Mouse (Mus musculus) splenic B cell, adult 2 months (primary cell): ENCODE results near the gene Gucd1.

Experiments used
- DNase-seq: peaks from one replicate; pipeline ENCODE4 v3.0.0-alpha.2; 2011; ENCODE audit warnings: low read depth, low spot score
- H3K27me3 ChIP-seq: 2 replicates; pipeline ENCODE4 v1.6.1; 2012; ENCODE audit warnings: mild to moderate bottlenecking, low read length, moderate library complexity, mixed read lengths; ENCODE audit not compliant: control insufficient read depth, poor library complexity, insufficient read depth, severe bottlenecking
- H3K36me3 ChIP-seq: 2 replicates; pipeline ENCODE4 v1.6.1; 2012; ENCODE audit warnings: mild to moderate bottlenecking, low read length, moderate library complexity, mixed read lengths; ENCODE audit not compliant: control insufficient read depth, poor library complexity, insufficient read depth, severe bottlenecking

Gene Gucd1

DNA sequence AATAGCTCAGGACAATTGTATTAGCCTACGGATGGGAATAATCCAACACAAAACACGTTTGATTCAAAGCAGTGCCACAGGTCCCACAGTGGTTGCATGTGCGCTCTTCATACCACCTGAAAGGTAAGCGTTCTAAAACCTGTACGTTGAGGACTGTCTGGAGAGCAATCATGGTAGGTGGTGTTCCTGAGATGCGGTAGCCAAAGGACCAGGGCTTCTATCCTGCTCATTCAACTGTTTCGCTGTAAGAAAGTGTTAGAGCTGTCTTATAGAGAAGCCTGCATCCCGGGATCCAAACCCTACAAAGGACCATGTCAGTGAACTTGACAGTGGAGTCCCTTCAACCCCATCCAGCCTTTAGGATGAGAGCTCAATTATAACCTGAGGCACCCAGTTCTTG, 67.4 kb downstream of the Gucd1 start:
- Histone ChIP-seq H3K27me3 (no peaks in the 10 kb centered on the region), H3K36me3 (no peaks in the 10 kb centered on the region)
- DNase-seq, result no peak

DNA sequence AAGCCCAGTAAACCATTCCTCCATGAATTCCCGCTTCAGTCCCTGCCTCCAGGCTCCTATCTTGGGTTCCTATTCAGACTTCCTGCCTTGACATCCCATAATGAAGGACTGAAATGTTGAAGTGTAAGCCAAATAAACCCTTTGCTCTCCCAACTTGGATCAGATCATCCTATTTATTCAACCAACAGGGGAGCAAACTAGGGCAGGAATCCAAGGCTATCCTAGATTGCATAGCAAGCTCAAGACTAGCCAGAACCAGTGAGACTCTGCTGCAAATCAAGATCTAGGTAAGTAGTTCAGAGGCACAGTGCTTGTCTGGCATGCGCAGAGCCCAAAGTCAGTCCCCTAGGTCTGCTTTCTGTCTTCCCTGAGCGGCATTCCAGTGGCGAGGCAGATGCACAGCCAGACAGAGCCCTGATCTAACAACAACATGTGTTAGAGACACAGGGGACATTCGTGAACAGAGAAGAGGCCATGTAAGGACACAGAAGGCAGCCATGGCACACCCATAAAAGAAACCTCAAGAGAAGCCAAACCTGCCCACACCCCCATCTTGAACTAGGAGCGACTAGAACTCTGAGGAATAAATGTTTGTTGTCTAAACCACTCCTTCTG, 68.9 kb downstream of the Gucd1 start:
- DNase-seq, result no peak
- no peaks in the 10 kb centered on the region for H3K27me3 ChIP-seq
- no peaks in the 10 kb centered on the region for H3K36me3 ChIP-seq

DNA sequence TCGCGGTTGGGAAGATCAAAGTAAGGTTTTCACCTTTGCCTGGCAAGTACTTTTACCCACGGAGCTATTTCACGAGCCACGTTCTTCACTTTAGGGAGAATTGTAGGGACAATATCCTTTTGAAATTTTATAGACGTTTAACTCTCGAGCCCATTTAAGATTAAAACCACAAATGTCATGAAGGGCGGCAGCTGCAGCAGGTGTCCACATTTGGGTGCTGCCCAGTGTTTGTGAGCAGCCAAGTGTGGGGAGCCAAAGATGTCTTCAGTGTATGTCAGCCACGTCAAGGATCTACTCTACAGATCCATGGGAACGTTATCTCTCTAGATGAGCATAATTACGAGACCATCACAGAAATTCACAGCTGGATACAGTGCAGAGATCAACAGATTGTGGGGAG, 70.3 kb downstream of the Gucd1 start:
- no peak for DNase-seq

DNA sequence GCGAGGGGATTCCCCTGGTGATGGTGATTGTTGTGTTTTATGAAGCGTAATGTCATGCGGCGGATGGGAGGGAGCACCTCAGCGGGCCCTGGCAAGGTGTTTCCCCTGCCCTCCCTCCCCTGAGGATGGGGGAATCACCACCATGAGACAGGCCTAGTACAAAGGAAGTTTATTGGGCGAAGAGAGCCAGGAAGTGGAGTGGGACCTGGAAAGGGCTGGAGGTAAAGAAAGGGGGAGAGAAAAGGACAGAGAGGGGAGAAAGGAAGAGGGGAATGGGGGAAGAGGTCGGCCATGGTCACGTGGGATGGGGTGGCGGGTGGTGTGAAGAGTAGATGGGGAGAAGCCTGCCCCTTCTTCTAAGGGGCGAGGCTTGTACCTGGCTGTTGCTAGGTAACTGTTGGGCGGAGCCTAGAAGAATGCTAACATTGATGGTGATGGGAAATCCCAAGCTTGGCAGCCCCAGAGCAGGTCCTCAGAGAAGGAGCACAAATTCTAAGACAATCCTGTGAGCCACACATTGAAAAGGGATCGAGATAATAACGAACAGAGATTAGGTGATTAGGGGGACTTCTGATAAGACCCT, 71.2 kb downstream of the Gucd1 start:
- peak; percentile 92 for DNase-seq
- H3K27me3 ChIP-seq, result no peaks in the 10 kb centered on the region

More for the DNA sequence above, 70.3 kb downstream of the Gucd1 start:
- no peaks in the 10 kb centered on the region for H3K36me3 ChIP-seq
- H3K27me3 ChIP-seq, result no peaks in the 10 kb centered on the region

DNA sequence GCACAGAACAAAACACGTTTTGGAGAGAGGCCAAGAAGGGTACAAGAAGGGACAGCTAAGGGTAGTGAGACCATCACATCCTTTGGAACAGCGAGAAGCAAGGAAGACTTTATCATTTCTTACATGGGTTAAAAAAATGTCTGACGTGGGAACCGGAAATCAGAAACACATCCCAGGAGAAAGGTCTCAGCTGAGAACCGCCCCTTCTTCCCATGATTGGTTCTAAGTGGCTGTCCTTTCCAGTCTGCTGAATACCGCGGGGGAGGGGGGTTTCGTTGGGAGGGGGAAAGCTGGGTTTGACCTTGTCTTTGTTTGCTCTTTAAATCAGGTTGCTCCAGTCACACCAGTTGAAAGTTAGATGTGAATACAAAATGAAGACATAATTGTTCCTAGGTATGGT, 72.7 kb downstream of the Gucd1 start:
- no peaks in the 10 kb centered on the region for H3K36me3 ChIP-seq
- H3K27me3 ChIP-seq, result no peaks in the 10 kb centered on the region
- no peak for DNase-seq

More for the DNA sequence above, 71.2 kb downstream of the Gucd1 start:
- no peaks in the 10 kb centered on the region for H3K36me3 ChIP-seq

DNA sequence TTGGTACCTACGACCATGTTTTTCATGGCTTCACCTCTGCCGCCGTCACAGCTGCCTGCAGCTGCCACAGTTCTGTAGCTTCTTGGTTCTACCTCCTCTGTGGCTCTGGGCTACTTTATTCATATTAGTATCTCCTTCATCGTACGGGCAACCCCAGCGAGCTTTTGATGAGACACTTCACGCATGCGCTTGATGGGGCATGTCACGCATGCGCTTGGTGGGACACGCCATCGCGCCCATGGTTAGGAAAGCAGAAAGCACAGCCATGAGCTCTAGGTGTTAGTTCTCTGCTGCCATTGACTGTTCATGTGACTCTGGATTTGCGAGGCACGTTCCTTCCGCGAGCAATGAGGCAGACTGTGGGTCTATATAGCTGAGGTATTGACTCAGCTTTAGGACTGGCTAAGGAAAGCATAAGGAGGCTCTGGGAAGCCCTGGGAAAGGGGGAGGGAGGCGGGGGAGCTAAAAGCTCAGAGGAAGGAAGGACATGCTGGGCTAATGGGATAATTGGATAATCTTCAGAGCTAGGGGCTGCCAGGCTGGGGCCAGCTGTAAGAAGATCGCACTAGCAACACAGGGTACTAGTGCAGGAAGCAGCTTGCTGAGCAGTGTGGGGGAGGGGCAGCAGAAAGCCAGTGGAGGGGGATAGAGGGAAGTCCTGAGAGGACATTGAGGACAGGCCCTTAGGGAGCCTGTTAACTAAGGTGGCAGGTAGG, 73.5 kb downstream of the Gucd1 start:
- peak; percentile 65 for DNase-seq

DNA sequence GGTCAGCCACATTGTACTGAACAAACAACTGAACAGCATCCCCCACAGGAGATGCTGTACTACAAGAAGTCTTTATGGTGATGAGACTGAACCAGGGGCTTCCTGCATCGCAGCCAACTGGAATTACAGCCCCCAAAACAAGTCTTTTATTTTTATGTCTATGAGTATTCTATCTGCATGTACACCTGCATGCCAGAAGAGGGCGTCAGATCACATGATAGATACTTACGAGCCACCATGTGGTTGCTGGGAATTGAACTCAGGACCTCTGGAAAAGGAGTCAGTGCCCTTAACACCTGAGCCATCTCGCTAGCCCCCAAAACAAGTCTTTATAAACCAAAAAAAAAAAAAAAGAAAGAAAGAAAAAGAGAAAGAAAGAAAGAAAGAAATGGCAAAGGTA, 74.8 kb downstream of the Gucd1 start:
- peak; percentile 32 for DNase-seq
- Histone ChIP-seq H3K27me3 (no peaks in the 10 kb centered on the region), H3K36me3 (no peaks in the 10 kb centered on the region)

More for the DNA sequence above, 73.5 kb downstream of the Gucd1 start:
- no peaks in the 10 kb centered on the region for H3K36me3 ChIP-seq
- H3K27me3 ChIP-seq, result no peaks in the 10 kb centered on the region

DNA sequence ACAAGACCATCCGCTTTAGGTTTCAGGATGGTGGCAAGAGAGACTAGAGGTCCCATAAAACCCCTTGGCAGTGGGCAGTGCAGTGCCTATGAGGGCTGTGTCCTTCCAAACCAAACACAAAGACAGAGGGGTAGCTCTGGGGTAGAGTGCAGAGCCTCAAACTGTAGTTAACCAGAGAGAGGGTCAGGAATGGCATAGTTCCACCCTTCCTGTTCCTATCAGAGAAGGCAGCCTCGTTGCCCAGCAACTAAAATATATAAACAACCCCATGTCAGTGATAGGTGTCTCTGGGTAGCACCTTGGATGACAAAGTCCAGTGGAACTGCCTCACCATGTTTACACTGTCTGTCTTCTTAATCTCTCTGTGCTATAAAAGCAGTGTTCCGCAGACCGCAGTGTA, 76.0 kb downstream of the Gucd1 start:
- no peak for DNase-seq
- no peaks in the 10 kb centered on the region for H3K36me3 ChIP-seq
- no peaks in the 10 kb centered on the region for H3K27me3 ChIP-seq

DNA sequence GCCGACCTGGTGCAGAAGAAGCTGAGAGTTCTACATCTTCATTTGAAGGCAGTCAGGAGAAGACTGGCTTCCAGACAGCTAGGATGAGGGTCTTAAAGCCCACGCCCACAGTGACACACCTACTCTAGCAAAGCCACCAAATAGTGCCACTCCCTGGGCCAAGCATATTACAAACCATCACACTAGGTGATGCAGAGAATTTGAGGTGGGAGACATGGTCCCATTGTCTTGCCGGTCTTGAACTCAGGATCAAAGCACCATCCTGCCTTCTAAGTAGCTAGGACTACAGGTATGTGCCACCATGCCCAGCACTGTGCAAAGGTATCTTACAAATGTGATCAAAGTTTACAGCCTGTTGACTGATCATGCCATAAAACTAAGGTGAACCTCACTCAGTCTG, 77.0 kb downstream of the Gucd1 start:
- no peaks in the 10 kb centered on the region for H3K36me3 ChIP-seq
- H3K27me3 ChIP-seq, result no peaks in the 10 kb centered on the region
- no peak for DNase-seq

DNA sequence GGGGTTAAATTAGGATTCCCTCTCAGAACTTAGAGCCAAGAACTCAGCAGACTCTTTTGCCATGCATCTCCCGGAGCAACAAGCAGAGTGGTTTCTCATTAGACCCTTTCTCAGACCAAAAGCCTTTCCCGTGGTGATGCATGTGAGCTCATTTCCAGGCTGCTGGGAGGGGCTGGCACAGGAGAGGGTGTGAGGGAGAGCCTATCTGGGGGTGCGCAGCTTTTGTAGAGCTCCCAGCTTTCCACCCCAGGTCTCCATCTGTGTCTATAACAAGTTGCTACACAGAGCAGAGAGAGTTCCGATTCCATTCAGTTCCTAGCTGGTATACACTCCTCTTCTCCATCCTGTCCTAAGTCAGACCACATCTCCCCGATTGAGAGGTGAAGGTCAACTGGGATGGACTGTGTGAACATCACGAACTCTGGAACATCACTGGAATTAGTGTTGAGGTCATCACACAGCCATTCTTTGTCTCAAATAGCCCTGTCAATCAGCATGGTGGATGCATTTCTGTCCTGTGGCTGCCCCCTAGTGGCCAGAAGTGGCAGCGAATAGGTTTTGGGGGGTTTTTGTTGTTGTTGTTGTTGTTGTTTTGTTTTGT, 78.5 kb downstream of the Gucd1 start:
- Histone ChIP-seq H3K36me3 (no peaks in the 10 kb centered on the region), H3K27me3 (no peaks in the 10 kb centered on the region)
- DNase-seq, result peak; percentile 72

DNA sequence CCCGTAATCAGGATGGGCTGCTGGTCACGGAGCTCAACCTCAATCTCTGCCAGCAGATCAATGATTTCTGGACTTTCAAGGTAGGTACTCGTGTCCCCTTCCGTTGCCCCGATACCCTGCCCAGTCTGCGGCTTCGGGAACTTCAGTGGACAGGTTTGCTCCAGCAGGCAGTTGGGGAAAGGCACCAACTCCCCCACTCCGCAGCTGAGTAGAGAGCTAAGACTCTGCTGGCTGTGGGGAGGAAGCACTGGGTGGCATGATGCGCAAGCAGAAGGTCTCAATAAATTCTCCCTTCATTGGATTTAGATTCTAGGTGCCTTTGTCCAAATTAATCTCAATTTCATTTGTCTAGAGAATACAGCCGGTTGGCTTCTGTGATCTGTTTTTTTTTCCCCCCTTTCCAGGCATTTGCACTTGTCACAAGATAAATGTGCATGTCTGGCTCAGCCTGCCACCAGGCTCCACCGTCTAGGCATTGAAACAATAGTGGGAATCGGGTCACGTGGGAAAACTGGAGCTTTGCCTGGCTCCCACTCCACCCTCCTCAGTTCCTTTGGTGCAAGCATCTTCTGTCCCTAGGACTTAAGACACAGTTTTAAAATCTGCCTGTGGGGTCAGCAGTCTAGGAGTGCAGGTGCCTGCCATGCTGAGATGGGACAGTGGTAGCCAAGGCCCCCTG, 79.5 kb downstream of the Gucd1 start:
- Histone ChIP-seq H3K27me3 (no peaks in the 10 kb centered on the region), H3K36me3 (no peaks in the 10 kb centered on the region)
- no peak for DNase-seq

DNA sequence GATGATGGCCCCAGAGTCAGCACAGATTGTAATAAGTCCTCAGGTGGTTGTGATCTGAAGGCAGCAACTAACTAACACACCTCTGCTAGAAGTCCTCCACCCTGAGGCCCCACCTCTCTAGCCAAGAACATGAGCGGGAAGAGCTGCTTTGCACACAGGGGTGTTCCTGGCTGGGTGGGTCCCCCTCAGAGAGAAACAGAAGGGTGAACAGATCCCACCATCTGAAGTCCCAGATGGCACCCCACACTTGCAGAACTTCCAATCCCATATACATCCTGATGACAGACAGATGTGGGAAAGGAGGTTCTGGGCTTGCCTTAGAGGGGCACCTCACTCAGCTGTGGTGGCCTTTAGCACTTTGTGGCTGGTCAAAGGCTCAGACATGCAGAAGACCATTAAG, 80.5 kb downstream of the Gucd1 start:
- no peak for DNase-seq
- no peaks in the 10 kb centered on the region for H3K36me3 ChIP-seq

DNA sequence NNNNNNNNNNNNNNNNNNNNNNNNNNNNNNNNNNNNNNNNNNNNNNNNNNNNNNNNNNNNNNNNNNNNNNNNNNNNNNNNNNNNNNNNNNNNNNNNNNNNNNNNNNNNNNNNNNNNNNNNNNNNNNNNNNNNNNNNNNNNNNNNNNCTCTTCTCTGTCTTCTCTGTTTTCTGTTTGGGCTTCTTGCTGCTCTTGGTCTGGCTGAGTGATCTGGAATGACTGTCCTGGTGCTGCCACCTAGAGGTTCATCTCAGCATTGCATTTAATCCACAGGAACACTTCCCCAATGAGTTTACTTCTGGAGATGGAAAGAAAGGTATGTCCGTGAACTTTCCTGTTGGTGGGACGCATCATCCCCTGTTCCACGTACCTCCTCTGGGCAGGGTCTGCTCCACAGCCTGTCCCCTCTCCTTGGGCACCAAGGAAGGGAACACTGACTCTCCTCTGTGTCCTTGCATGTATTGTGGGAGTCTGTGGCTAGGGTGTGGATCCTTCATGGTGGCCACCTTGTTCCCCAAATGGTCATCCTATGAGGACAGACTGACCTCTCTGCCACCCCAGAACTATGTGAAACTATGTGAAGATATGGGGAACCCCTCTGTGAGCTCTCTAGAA, 81.1 kb downstream of the Gucd1 start:
- Histone ChIP-seq H3K27me3 (no peaks in the 10 kb centered on the region), H3K36me3 (no peaks in the 10 kb centered on the region)
- DNase-seq, result peak; percentile 92

More for the DNA sequence above, 80.5 kb downstream of the Gucd1 start:
- H3K27me3 ChIP-seq, result no peaks in the 10 kb centered on the region

DNA sequence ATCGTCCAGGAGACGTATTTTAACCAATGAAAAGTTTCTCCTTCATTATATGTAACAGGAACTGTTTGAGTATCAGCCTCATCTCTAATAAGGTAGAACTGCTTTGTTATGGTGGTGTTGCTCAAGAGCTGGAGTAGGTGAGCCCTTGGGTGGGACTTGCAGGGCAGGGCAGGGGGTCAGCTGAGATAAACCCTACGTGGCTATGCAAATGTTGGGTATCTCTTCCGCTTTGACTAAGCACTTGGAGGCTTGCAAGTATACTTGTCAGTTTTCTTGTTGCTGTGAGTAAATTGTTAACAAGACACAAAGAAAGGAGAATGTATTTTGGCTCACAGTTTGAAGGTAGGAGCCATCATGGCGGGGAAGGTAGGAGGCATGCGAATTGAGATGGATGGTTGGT, 87.1 kb downstream of the Gucd1 start:
- Histone ChIP-seq H3K36me3 (no peaks in the 10 kb centered on the region), H3K27me3 (no peaks in the 10 kb centered on the region)
- peak; percentile 79 for DNase-seq
